8 mouse cellular contexts compared by ENCODE assay signal in the genomic region with DNA sequence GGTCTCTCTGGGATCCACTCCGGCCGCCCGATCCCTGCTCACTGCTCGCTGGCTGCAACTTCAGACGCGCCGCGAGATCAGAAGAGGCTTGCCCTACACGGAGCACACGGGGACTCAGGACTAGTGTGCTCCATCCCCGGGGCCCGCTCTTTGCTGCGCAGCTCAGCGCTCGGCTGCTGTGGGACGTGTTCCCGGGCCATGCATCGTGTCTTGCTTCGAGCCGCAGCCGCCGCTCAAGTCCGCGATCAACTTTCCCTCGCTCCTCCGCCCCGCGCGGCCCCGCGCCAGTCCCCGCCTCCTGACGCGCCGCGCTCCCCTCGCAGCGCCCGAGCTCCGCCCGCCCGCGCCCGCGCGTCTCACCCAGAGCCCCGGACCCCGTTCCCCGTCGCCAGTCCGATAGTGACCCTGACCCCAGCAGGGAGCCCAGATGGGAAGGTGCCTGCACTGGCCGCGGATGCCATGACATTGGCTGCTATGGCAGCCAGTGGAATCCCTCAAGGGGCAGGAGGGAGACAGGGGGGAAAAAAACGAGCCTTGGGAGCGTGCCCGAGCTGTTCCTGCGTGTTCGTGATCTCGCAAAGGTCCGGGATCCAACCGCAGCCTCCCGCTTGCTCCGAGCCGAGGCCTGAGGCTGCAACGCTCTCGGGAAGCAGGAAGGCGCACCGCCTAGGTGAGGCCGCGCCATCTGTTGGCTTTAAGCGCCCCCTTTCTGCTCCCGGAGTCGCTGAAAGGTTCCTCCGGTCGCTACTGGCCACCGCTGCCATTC. TPM values are rescaled to one million over a fixed set of nuclear protein-coding genes. Genes with fewer than 3 reads are reported as not detected.
DNase-seq lines count a peak whose midpoint lies in the region; ATAC-seq and TF ChIP-seq lines count a peak whose summit lies in the region.

No protein-coding gene starts in this region.

- peak; percentile 73 for DNase-seq in adrenal gland, postnatal 10 days
- peak; percentile 66 for DNase-seq in gastrocnemius, postnatal 25 days
- DNase-seq in intestine, embryonic 14.5 days (ENCODE audit: low spot score), result peak; percentile 82
- DNase-seq in limb, embryonic 11.5 days (ENCODE audit: low spot score), result peak; percentile 78
- peak; percentile 60 for DNase-seq in midbrain, embryonic 10.5 days (ENCODE audit: low spot score)
- DNase-seq in right cerebral cortex, postnatal 4 days, result peak; percentile 61
- no peak for DNase-seq in adipocyte (ENCODE audit: low spot score)

- no peaks in the 10 kb centered on the region for H3K36me3 ChIP-seq in intestine, embryonic 14.5 days (ENCODE audit: control insufficient read depth, insufficient read depth, low read length)
- H3K36me3 ChIP-seq in limb, embryonic 11.5 days (ENCODE audit: control insufficient read depth, insufficient read depth, low read length), result no peaks in the 10 kb centered on the region
- no peaks in the 10 kb centered on the region for H3K36me3 ChIP-seq in midbrain, embryonic 10.5 days

- H3K9me3 ChIP-seq in intestine, embryonic 14.5 days (ENCODE audit: control insufficient read depth, low read length), result no peaks in the 10 kb centered on the region
- H3K9me3 ChIP-seq in limb, embryonic 11.5 days (ENCODE audit: control insufficient read depth, low read length), result no peaks in the 10 kb centered on the region
- H3K9me3 ChIP-seq in midbrain, embryonic 10.5 days (replicated peaks), result no peaks in the 10 kb centered on the region

- H3K9ac ChIP-seq in intestine, embryonic 14.5 days (ENCODE audit: low read length), result peak overlapping the region; percentile 29
- peak overlapping the region; percentile 53; the same call in 1 of the 2 replicates for H3K9ac ChIP-seq in limb, embryonic 11.5 days (ENCODE audit: low read length)

- no peak for TF ChIP-seq POLR2A in cortical plate, adult 2 months (IDR thresholded peaks at IDR 0.05; ENCODE audit: extremely low read depth, insufficient read depth, low read length)

- H3K27ac ChIP-seq in cortical plate, adult 2 months (ENCODE audit: insufficient read depth, low read length), result no peak overlapping the region
- H3K27ac ChIP-seq in intestine, embryonic 14.5 days (ENCODE audit: low read depth), result no peak overlapping the region
- no peak overlapping the region for H3K27ac ChIP-seq in limb, embryonic 11.5 days (replicated peaks; ENCODE audit: low read depth, low read length)
- no peak overlapping the region; the same call in 1 of the 2 replicates for H3K27ac ChIP-seq in midbrain, embryonic 10.5 days (replicated peaks)

- under 1% methylated on average over 76 of the region's 76 CpGs for WGBS in intestine, embryonic 14.5 days
- under 1% methylated on average over 76 of the region's 76 CpGs for WGBS in limb, embryonic 11.5 days
- WGBS in midbrain, embryonic 10.5 days, result under 1% methylated on average over 76 of the region's 76 CpGs

- H3K4me1 ChIP-seq in cortical plate, adult 2 months (ENCODE audit: control insufficient read depth, insufficient read depth, low read length), result no peaks in the 10 kb centered on the region
- peaks cover 8% of the 10 kb centered on the region for H3K4me1 ChIP-seq in intestine, embryonic 14.5 days (replicated peaks; ENCODE audit: control insufficient read depth, insufficient read depth, low read length)
- peaks cover 10% of the 10 kb centered on the region for H3K4me1 ChIP-seq in limb, embryonic 11.5 days (ENCODE audit: control insufficient read depth, insufficient read depth, low read length)
- peaks cover 25% of the 10 kb centered on the region for H3K4me1 ChIP-seq in midbrain, embryonic 10.5 days

- H3K4me3 ChIP-seq in cortical plate, adult 2 months (ENCODE audit: insufficient read depth, low read length), result peak overlapping the region; percentile 45
- peak overlapping the region; percentile 55 for H3K4me3 ChIP-seq in intestine, embryonic 14.5 days (ENCODE audit: low read depth, low read length)
- peak overlapping the region; percentile 53 for H3K4me3 ChIP-seq in limb, embryonic 11.5 days (ENCODE audit: low read depth, low read length)
- H3K4me3 ChIP-seq in midbrain, embryonic 10.5 days, result peak overlapping the region; percentile 70

- TF ChIP-seq CTCF in cortical plate, adult 2 months (IDR thresholded peaks at IDR 0.05; ENCODE audit: extremely low read depth, insufficient read depth, low read length), result peak; percentile 35

- H3K4me2 ChIP-seq in intestine, embryonic 14.5 days (ENCODE audit: low read length), result peak overlapping the region; percentile 82
- peak overlapping the region; percentile 100 for H3K4me2 ChIP-seq in limb, embryonic 11.5 days (ENCODE audit: low read depth, severe bottlenecking)

- ATAC-seq in intestine, embryonic 14.5 days (replicated peaks; ENCODE audit: low FRiP score, low TSS enrichment, low read depth), result peak; percentile 71
- ATAC-seq in limb, embryonic 11.5 days (ENCODE audit: insufficient number of reproducible peaks, low FRiP score, low TSS enrichment, low read depth), result peak; percentile 55; the same call in 1 of the 2 replicates

- H3K27me3 ChIP-seq in intestine, embryonic 14.5 days (replicated peaks; ENCODE audit: control insufficient read depth, insufficient read depth, low read length), result peaks cover 59% of the 10 kb centered on the region
- peaks cover 54% of the 10 kb centered on the region for H3K27me3 ChIP-seq in limb, embryonic 11.5 days (ENCODE audit: control insufficient read depth, insufficient read depth, low read length)
- peaks cover 93% of the 10 kb centered on the region for H3K27me3 ChIP-seq in midbrain, embryonic 10.5 days (ENCODE audit: low read depth, poor library complexity, severe bottlenecking)

RNA-seq across cellular contexts. Expression of a gene that starts 9.1 kb away (rescaled TPM):
- total RNA-seq in adrenal gland, postnatal 10 days (2021), result 1 to 10 TPM; 2.5 to 7.2 TPM
- 0.46 and 1.2 TPM in 2 replicates for polyA plus RNA-seq in cortical plate, adult 2 months (2012; rRNA removed)
- 1 to 10 TPM; 2.2 to 3.8 TPM for total RNA-seq in gastrocnemius, postnatal 25 days (2021)
- 0.78 and 1.0 TPM in 2 replicates for polyA plus RNA-seq in intestine, embryonic 14.5 days (2014; fragmentation: Nextera tagmentation; extraction: Ambion mirVana)
- 0.16 and 0.71 TPM in 2 replicates for polyA plus RNA-seq in limb, embryonic 11.5 days (2014; fragmentation: Nextera tagmentation; extraction: Ambion mirVana)
- polyA plus RNA-seq in midbrain, embryonic 10.5 days (2016; fragmentation: Nextera tagmentation; extraction: Ambion mirVana), result 0.53 TPM in 2 replicates
